Mouse (Mus musculus): ENCODE measurements around the gene Ppp4r3a. TPM values are rescaled to one million over a fixed set of nuclear protein-coding genes. Genes with fewer than 3 reads are reported as not detected.

Gene Ppp4r3a
- polyA plus RNA-seq, 1 experiment: 2.2 TPM

DNA sequence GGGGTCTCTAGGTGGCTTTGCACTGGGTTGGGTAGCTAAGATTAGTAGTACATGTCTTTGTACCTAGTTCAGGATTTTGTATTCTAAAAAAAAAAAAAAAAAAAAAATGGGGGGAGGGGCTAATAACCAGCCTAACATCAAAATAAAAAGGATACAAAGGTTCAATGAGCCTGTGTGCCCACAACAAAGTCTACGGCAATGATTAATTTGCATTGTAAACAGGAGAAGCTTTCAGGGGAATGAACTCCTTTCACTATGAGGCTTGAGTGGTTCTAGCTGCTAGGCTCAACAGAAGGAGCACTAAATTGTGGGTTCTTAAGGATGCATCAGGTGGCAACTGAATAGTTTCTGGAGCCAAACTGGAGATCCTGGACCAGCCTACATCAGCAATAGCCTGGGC is 17.2 kb downstream of the Ppp4r3a start:
- H3K9me3 ChIP-seq (ENCODE audit: control insufficient read depth, low read length): no peaks in the 10 kb centered on the region
- H3K27me3 ChIP-seq (ENCODE audit: control insufficient read depth): no peaks in the 10 kb centered on the region
- H3K36me3 ChIP-seq (ENCODE audit: control insufficient read depth): peaks cover 90% of the 10 kb centered on the region
- peaks cover 3% of the 10 kb centered on the region for H3K4me1 ChIP-seq (ENCODE audit: control insufficient read depth)
- no peak for TF ChIP-seq TAL1 (IDR thresholded peaks at IDR 0.05; ENCODE audit: low read length)
- TF ChIP-seq GATA1 (IDR thresholded peaks at IDR 0.05; ENCODE audit: low read length): no peak
- H3K4me3 ChIP-seq (replicated peaks): no peak overlapping the region

DNA sequence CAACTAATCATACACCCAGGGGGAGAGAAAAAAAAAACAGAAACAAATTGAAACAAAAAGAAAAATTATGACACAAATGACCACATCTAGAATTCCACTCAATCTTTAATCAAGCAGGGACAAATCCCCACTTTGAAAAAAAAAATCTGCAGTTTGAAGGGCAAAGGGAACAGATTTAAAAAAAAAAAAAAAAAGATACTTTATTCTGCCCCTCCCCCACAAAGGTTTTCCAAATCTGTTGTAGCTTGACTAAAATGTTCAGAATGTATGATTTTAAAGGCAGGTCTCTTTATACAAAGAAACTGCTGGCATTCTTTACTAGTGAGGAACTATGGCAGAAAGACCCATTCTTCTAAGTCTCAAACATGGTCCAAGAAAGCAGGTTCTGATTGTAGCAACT is 43.5 kb downstream of the Ppp4r3a start:
- Histone ChIP-seq H3K4me3 (replicated peaks) (no peak overlapping the region), H3K36me3 (ENCODE audit: control insufficient read depth) (peaks cover 83% of the 10 kb centered on the region), H3K27me3 (ENCODE audit: control insufficient read depth) (no peaks in the 10 kb centered on the region), H3K4me1 (ENCODE audit: control insufficient read depth) (no peaks in the 10 kb centered on the region), H3K9me3 (ENCODE audit: control insufficient read depth, low read length) (no peaks in the 10 kb centered on the region)
- TF ChIP-seq GATA1 (IDR thresholded peaks at IDR 0.05; ENCODE audit: low read length) (no peak), TAL1 (IDR thresholded peaks at IDR 0.05; ENCODE audit: low read length) (no peak)

GRCm38 (mm10) chr12:101028954-101029731 is 54.4 kb downstream of the Ppp4r3a start, which contains the start of gene Ccdc88c:
TSS of gene Ccdc88c (minus strand) at chr12:101029056.
- TF ChIP-seq GATA1 (IDR thresholded peaks at IDR 0.05; ENCODE audit: low read length): no peak
- TF ChIP-seq TAL1 (IDR thresholded peaks at IDR 0.05; ENCODE audit: low read length): no peak
- H3K9me3 ChIP-seq (ENCODE audit: control insufficient read depth, low read length): no peaks in the 10 kb centered on the region
- H3K27me3 ChIP-seq (ENCODE audit: control insufficient read depth): no peaks in the 10 kb centered on the region
- peaks cover 11% of the 10 kb centered on the region for H3K36me3 ChIP-seq (ENCODE audit: control insufficient read depth)
- peak within 1 kb of the TSS; percentile 87 for H3K4me3 ChIP-seq (replicated peaks)
- H3K4me1 ChIP-seq (ENCODE audit: control insufficient read depth): peaks cover 56% of the 10 kb centered on the region

- peaks cover 17% of the 10 kb centered on the region for H3K36me3 ChIP-seq (ENCODE audit: control insufficient read depth)
- no peaks in the 10 kb centered on the region for H3K27me3 ChIP-seq (ENCODE audit: control insufficient read depth)
- peaks cover 59% of the 10 kb centered on the region for H3K4me1 ChIP-seq (ENCODE audit: control insufficient read depth)
- peak overlapping the region; percentile 87 for H3K4me3 ChIP-seq (replicated peaks)
- TF ChIP-seq TAL1 (IDR thresholded peaks at IDR 0.05; ENCODE audit: low read length) (no peak), GATA1 (IDR thresholded peaks at IDR 0.05; ENCODE audit: low read length) (no peak)
- no peaks in the 10 kb centered on the region for H3K9me3 ChIP-seq (ENCODE audit: control insufficient read depth, low read length)
These were observed 55.1 kb downstream of the Ppp4r3a start for GRCm38 (mm10) chr12:101028247-101028953.

- Histone ChIP-seq H3K4me1 (ENCODE audit: control insufficient read depth) (peaks cover 60% of the 10 kb centered on the region), H3K36me3 (ENCODE audit: control insufficient read depth) (peaks cover 23% of the 10 kb centered on the region), H3K27me3 (ENCODE audit: control insufficient read depth) (no peaks in the 10 kb centered on the region), H3K9me3 (ENCODE audit: control insufficient read depth, low read length) (no peaks in the 10 kb centered on the region), H3K4me3 (replicated peaks) (peak overlapping the region; percentile 87)
- no peak for TF ChIP-seq GATA1 (IDR thresholded peaks at IDR 0.05; ENCODE audit: low read length)
These were observed 55.9 kb downstream of the Ppp4r3a start for GRCm38 (mm10) chr12:101027451-101028246.

- Histone ChIP-seq H3K9me3 (ENCODE audit: control insufficient read depth, low read length) (no peaks in the 10 kb centered on the region), H3K27me3 (ENCODE audit: control insufficient read depth) (no peaks in the 10 kb centered on the region), H3K4me3 (replicated peaks) (peak overlapping the region; percentile 87), H3K36me3 (ENCODE audit: control insufficient read depth) (peaks cover 30% of the 10 kb centered on the region), H3K4me1 (ENCODE audit: control insufficient read depth) (peaks cover 60% of the 10 kb centered on the region)
- TF ChIP-seq TAL1 (IDR thresholded peaks at IDR 0.05; ENCODE audit: low read length) (no peak), GATA1 (IDR thresholded peaks at IDR 0.05; ENCODE audit: low read length) (no peak)
These were observed 56.6 kb downstream of the Ppp4r3a start for GRCm38 (mm10) chr12:101026946-101027345.

DNA sequence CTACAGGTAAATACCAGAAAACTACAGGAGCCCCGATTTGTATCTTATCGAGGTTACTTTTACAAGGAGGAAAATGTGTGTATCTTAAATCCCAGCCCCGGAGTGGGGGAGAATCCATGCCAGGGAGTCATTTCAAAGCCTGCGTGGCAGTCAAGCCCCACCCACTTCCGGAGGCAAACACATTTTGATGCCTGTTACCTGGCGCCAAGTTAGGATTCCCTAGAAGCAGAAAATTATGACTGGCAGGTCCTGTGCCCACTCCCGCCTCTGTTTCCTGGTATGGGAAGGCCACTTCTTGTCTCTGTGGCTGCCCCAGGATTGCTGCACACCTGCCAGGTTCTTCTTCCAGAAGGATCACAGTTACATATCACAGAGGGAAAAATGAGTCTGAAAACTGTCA is 57.0 kb downstream of the Ppp4r3a start:
- Histone ChIP-seq H3K27me3 (ENCODE audit: control insufficient read depth) (no peaks in the 10 kb centered on the region), H3K36me3 (ENCODE audit: control insufficient read depth) (peaks cover 34% of the 10 kb centered on the region), H3K4me1 (ENCODE audit: control insufficient read depth) (peaks cover 60% of the 10 kb centered on the region), H3K4me3 (replicated peaks) (peak overlapping the region; percentile 87), H3K9me3 (ENCODE audit: control insufficient read depth, low read length) (no peaks in the 10 kb centered on the region)
- TF ChIP-seq TAL1 (IDR thresholded peaks at IDR 0.05; ENCODE audit: low read length) (no peak), GATA1 (IDR thresholded peaks at IDR 0.05; ENCODE audit: low read length) (no peak)

GRCm38 (mm10) chr12:101026025-101026424 is 57.5 kb downstream of the Ppp4r3a start:
- Histone ChIP-seq H3K4me3 (replicated peaks) (peak overlapping the region; percentile 87), H3K27me3 (ENCODE audit: control insufficient read depth) (no peaks in the 10 kb centered on the region), H3K4me1 (ENCODE audit: control insufficient read depth) (peaks cover 60% of the 10 kb centered on the region), H3K36me3 (ENCODE audit: control insufficient read depth) (peaks cover 39% of the 10 kb centered on the region), H3K9me3 (ENCODE audit: control insufficient read depth, low read length) (no peaks in the 10 kb centered on the region)
- no peak for TF ChIP-seq TAL1 (IDR thresholded peaks at IDR 0.05; ENCODE audit: low read length)
- TF ChIP-seq GATA1 (IDR thresholded peaks at IDR 0.05; ENCODE audit: low read length): no peak

GRCm38 (mm10) chr12:101025379-101025778 is 58.1 kb downstream of the Ppp4r3a start:
- H3K36me3 ChIP-seq (ENCODE audit: control insufficient read depth): peaks cover 45% of the 10 kb centered on the region
- H3K9me3 ChIP-seq (ENCODE audit: control insufficient read depth, low read length): no peaks in the 10 kb centered on the region
- peak; percentile 45; the same call in 2 of the 3 replicates for TF ChIP-seq TAL1 (IDR thresholded peaks at IDR 0.05; ENCODE audit: low read length)
- TF ChIP-seq GATA1 (IDR thresholded peaks at IDR 0.05; ENCODE audit: low read length): peak; percentile 71
- peak overlapping the region; percentile 87 for H3K4me3 ChIP-seq (replicated peaks)
- H3K4me1 ChIP-seq (ENCODE audit: control insufficient read depth): peaks cover 63% of the 10 kb centered on the region
- H3K27me3 ChIP-seq (ENCODE audit: control insufficient read depth): no peaks in the 10 kb centered on the region

Measured in erythroblast, embryonic 14.5 days (primary cell).